Mouse (Mus musculus): Measurements from ENCODE around the gene Igsf10. TPM values are rescaled to one million over a fixed set of nuclear protein-coding genes. Genes with fewer than 3 reads are reported as not detected.
A peak's percentile ranks its signal among the peaks of the same experiment; 100 is the strongest.
"Not testable (repeated sequence)": the region's sequence is repeated elsewhere in the genome, so short reads cannot be mapped to it uniquely, and the experiment has no call there.

Gene Igsf10
- polyA plus RNA-seq (2015; fragmentation: Nextera tagmentation; extraction: Ambion mirVana), result 0.38 and 0.41 TPM in 2 replicates

DNA sequence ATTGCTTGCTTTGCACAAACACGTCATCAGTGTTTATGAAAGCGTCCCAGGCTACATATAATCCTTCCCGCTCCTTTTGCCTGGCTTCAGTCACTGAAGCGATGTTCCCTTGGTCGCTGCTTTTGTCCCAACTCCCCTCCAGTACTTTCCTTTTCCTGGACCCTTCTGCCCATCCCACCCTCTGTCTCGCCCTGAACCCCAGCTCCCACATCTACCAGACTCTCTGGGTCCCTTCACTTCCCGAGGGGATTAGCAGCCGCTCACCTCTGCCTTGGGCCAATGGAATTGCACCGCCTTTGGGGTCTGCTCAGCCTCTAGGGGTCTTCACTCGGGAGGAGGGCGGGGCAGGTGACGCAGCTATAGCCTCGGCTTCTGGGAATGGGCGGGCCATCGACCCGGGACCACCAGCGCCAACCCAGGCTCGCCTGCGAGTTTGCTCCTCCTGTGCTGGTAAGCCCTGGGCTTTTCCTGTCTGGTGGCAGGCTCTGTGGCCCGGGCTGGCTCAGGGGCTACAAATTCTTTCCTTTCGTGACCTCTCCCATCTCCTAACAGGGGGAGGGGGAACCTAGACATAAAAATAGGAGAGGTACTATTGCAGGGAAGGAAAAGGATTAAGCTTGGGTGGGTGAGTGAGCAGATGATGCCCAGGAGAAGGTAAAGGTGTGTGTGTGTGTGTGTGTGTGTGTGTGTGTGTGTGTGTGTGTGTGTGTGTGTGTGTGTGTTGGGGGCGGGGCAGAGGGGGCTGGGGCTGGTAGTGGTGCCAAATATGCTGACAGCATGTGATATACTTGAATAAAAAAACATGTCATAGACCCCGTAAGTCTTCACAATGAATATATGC is at the start of gene Igsf10:
Gene Igsf10, minus strand, starts transcription at position 330 of the 841 bp plus-strand sequence.
- no peaks in the 10 kb centered on the region for H3K9me3 ChIP-seq (replicated peaks)
- peak; percentile 3 for DNase-seq
- no peaks in the 10 kb centered on the region for H3K36me3 ChIP-seq
- WGBS (ENCODE audit: insufficient replicate concordance), result 3% methylated on average over 22 of the region's 23 CpGs
- H3K4me3 ChIP-seq (replicated peaks), result peak within 1 kb of the TSS; percentile 57
- H3K9ac ChIP-seq, result peak within 1 kb of the TSS; percentile 49; the same call in 1 of the 2 replicates
- no peaks in the 10 kb centered on the region for H3K27me3 ChIP-seq
- H3K4me1 ChIP-seq (replicated peaks), result no peaks in the 10 kb centered on the region
- H3K27ac ChIP-seq, result no peak within 1 kb of the TSS
- peak; percentile 48; the same call in 1 of the 2 replicates for ATAC-seq (ENCODE audit: low read depth)
- peak within 1 kb of the TSS; percentile 69 for H3K4me2 ChIP-seq

GRCm38 (mm10) chr3:59385553-59385952 is 41.4 kb upstream of the Igsf10 start:
- Histone ChIP-seq H3K9me3 (replicated peaks) (no peaks in the 10 kb centered on the region), H3K4me2 (no peak overlapping the region), H3K27ac (no peak overlapping the region), H3K9ac (no peak overlapping the region), H3K4me3 (replicated peaks) (no peak overlapping the region), H3K36me3 (no peaks in the 10 kb centered on the region), H3K4me1 (replicated peaks) (no peaks in the 10 kb centered on the region), H3K27me3 (no peaks in the 10 kb centered on the region)
- 48% methylated on average over 1 of the region's 1 CpGs for WGBS (ENCODE audit: insufficient replicate concordance)
- ATAC-seq (ENCODE audit: low read depth), result no peak
- DNase-seq, result no peak

DNA sequence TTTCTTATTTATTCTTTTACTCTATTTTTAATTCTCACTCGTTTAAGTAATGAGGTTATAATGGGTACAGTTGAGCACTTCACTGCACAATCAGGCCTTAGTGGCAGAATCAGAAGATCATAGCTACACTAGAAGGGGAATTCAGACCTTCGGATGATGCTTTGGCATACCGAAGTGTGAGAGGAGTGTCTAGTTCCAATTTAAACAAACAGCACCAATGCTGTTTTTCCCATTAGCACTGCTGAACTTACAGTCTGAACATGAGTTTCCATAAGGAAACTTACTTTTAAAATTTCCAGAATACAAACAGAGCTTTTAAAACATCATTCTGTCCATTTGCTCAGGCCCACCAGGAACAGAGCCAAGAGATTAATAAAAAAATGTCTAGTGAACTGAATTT is 40.8 kb upstream of the Igsf10 start:
- no peak overlapping the region for H3K9ac ChIP-seq
- H3K4me2 ChIP-seq, result no peak overlapping the region
- no peak overlapping the region for H3K27ac ChIP-seq
- no peaks in the 10 kb centered on the region for H3K27me3 ChIP-seq
- no peaks in the 10 kb centered on the region for H3K9me3 ChIP-seq (replicated peaks)
- ATAC-seq (ENCODE audit: low read depth) (no peak), DNase-seq (no peak)
- no peak overlapping the region for H3K4me3 ChIP-seq (replicated peaks)
- H3K4me1 ChIP-seq (replicated peaks), result no peaks in the 10 kb centered on the region
- 79% methylated on average over 3 of the region's 3 CpGs for WGBS (ENCODE audit: insufficient replicate concordance)
- H3K36me3 ChIP-seq, result no peaks in the 10 kb centered on the region

DNA sequence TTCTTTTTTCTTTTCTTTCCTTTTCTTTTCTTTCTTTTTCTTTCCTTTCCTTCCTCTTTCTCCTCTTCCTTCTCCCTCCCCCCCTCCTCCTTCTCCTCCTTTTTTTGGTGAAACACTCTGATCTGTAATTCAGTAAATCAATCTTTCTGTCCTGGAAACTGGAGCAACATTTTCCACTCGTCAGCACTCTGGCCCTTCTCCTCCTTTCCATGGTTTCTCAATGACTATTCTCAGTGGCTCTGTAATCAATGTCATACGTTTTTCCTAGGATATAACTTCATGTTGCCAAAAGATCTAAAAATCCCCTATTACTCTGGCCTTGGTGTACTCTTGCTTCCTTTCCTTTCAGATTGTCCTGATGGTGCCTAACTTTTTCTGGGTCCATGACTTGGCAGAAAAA is 40.1 kb upstream of the Igsf10 start:
- no peak overlapping the region for H3K4me3 ChIP-seq (replicated peaks)
- H3K27ac ChIP-seq, result no peak overlapping the region
- no peaks in the 10 kb centered on the region for H3K36me3 ChIP-seq
- H3K9me3 ChIP-seq (replicated peaks), result no peaks in the 10 kb centered on the region
- no peak for DNase-seq
- WGBS (ENCODE audit: insufficient replicate concordance), result 42% methylated on average over 2 of the region's 2 CpGs
- no peaks in the 10 kb centered on the region for H3K4me1 ChIP-seq (replicated peaks)
- H3K9ac ChIP-seq, result no peak overlapping the region
- H3K27me3 ChIP-seq, result no peaks in the 10 kb centered on the region
- no peak for ATAC-seq (ENCODE audit: low read depth)
- no peak overlapping the region for H3K4me2 ChIP-seq

GRCm38 (mm10) chr3:59378791-59379190 is 34.6 kb upstream of the Igsf10 start:
- H3K4me2 ChIP-seq; ATAC-seq (ENCODE audit: low read depth); DNase-seq; H3K36me3 ChIP-seq; H3K4me1 ChIP-seq (replicated peaks); H3K9me3 ChIP-seq (replicated peaks); H3K9ac ChIP-seq; H3K4me3 ChIP-seq (replicated peaks); H3K27ac ChIP-seq; H3K27me3 ChIP-seq: not testable (repeated sequence)
- 49% methylated on average over 1 of the region's 1 CpGs for WGBS (ENCODE audit: insufficient replicate concordance)

GRCm38 (mm10) chr3:59361895-59362294 is 17.7 kb upstream of the Igsf10 start:
- Histone ChIP-seq H3K27ac (no peak overlapping the region), H3K4me2 (no peak overlapping the region), H3K4me1 (replicated peaks) (no peaks in the 10 kb centered on the region), H3K9ac (no peak overlapping the region), H3K36me3 (no peaks in the 10 kb centered on the region), H3K9me3 (replicated peaks) (no peaks in the 10 kb centered on the region), H3K27me3 (no peaks in the 10 kb centered on the region), H3K4me3 (replicated peaks) (no peak overlapping the region)
- no peak for ATAC-seq (ENCODE audit: low read depth)
- DNase-seq, result no peak
- WGBS (ENCODE audit: insufficient replicate concordance), result 75% methylated on average over 1 of the region's 1 CpGs

DNA sequence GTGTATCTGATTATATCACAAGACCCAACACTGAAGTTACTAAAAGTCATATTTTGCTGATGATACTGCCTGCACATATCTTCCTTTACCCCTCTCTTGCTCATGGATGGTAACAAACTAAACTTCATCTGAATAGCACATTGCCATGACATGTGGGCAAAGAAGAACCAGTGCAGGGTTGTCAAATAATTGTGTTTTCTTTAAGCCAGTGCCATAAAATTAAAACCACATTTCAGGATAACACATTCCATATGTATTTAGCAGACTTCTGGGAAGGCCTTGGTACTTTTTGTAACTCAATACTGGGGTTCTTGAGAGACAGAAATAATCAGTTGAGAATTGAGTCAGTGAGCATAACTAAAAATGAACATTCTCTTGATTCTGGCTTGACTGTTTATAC is 15.9 kb upstream of the Igsf10 start:
- ATAC-seq (ENCODE audit: low read depth), result no peak

GRCm38 (mm10) chr3:59354156-59354555 is 10.0 kb upstream of the Igsf10 start:
- Histone ChIP-seq H3K36me3 (no peaks in the 10 kb centered on the region), H3K27me3 (no peaks in the 10 kb centered on the region), H3K4me3 (replicated peaks) (no peak overlapping the region), H3K9me3 (replicated peaks) (no peaks in the 10 kb centered on the region), H3K27ac (no peak overlapping the region), H3K4me1 (replicated peaks) (no peaks in the 10 kb centered on the region), H3K9ac (no peak overlapping the region), H3K4me2 (no peak overlapping the region)
- ATAC-seq (ENCODE audit: low read depth) (no peak), DNase-seq (no peak)
- 64% methylated on average over 3 of the region's 3 CpGs for WGBS (ENCODE audit: insufficient replicate concordance)

More for the DNA sequence above, 15.9 kb upstream of the Igsf10 start:
- Histone ChIP-seq H3K27ac (no peak overlapping the region), H3K9ac (no peak overlapping the region), H3K4me3 (replicated peaks) (no peak overlapping the region), H3K4me2 (no peak overlapping the region), H3K36me3 (no peaks in the 10 kb centered on the region), H3K9me3 (replicated peaks) (no peaks in the 10 kb centered on the region), H3K4me1 (replicated peaks) (no peaks in the 10 kb centered on the region), H3K27me3 (no peaks in the 10 kb centered on the region)
- no peak for DNase-seq

DNA sequence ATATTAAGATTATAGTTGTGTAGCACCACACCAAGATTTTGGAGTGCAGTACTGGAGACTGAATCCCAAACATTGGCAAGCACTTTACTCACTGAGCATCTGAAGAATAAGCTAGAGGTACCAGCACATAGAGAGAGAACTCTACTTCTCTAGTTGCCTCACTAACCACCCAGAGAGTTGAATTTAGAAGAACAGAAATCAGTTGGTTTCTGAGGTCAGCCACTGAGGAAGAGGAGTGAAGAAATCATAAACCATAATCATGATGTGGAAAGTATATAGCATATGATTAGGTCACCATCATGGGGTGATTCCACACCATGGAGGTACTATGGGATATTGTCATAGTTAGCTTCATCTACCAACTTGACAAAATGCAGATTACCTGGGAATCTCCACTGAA is 7.6 kb upstream of the Igsf10 start:
- H3K27ac ChIP-seq, result no peak overlapping the region
- H3K4me3 ChIP-seq (replicated peaks), result no peak overlapping the region
- ATAC-seq (ENCODE audit: low read depth), result no peak
- H3K36me3 ChIP-seq, result no peaks in the 10 kb centered on the region
- no peaks in the 10 kb centered on the region for H3K4me1 ChIP-seq (replicated peaks)
- H3K4me2 ChIP-seq, result no peak overlapping the region
- no peak overlapping the region for H3K9ac ChIP-seq
- H3K9me3 ChIP-seq (replicated peaks), result no peaks in the 10 kb centered on the region
- DNase-seq, result no peak
- no peaks in the 10 kb centered on the region for H3K27me3 ChIP-seq

GRCm38 (mm10) chr3:59343026-59343425 is 1.2 kb downstream of the Igsf10 start:
- no peak overlapping the region for H3K4me3 ChIP-seq (replicated peaks)
- no peak overlapping the region; the same call in 1 of the 2 replicates for H3K4me2 ChIP-seq
- no peaks in the 10 kb centered on the region for H3K27me3 ChIP-seq
- no peaks in the 10 kb centered on the region for H3K9me3 ChIP-seq (replicated peaks)
- 53% methylated on average over 4 of the region's 4 CpGs for WGBS (ENCODE audit: insufficient replicate concordance)
- no peak for ATAC-seq (ENCODE audit: low read depth)
- no peak overlapping the region for H3K9ac ChIP-seq
- no peaks in the 10 kb centered on the region for H3K36me3 ChIP-seq
- no peaks in the 10 kb centered on the region for H3K4me1 ChIP-seq (replicated peaks)
- no peak for DNase-seq
- H3K27ac ChIP-seq, result no peak overlapping the region

DNA sequence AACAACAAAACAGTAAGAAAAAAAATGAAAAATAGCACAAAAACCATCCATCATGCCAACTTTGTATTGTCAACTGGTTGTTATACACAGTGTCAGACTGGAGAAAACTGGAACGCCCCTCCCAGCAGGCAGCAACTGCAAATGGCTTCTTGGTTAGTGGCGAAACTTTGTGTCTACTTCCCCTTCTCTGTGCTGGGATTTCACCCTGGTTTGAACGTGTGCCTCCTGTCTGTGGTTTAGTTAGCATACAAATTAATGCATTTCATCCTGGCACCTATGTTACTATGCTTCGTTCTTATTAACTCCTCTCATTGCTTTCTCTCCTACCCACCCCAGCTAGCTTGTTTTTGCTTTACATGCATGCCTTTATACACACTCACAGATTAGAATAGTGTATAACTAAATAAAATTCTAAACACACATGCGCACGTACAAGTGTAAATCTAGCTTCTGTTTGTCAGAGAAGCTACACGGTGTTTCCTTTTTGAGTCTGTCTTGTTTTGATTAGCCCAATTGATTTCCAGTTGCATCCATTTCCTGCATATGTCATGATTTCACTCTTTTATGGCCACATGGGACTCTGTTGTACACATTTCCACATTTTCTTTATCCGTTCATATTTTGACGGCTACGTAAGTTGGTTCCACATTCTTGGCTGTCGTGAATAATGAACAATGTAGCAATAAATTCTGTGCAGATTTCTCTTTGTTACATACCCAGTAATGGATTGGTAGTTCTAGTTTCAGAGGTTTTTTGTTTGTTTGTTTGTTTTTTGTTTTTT is 2.4 kb downstream of the Igsf10 start:
- no peaks in the 10 kb centered on the region for H3K9me3 ChIP-seq (replicated peaks)
- no peaks in the 10 kb centered on the region for H3K4me1 ChIP-seq (replicated peaks)
- H3K4me2 ChIP-seq, result no peak overlapping the region
- H3K27ac ChIP-seq, result no peak overlapping the region
- H3K9ac ChIP-seq, result no peak overlapping the region
- no peaks in the 10 kb centered on the region for H3K36me3 ChIP-seq
- ATAC-seq (ENCODE audit: low read depth) (no peak), DNase-seq (no peak)
- WGBS (ENCODE audit: insufficient replicate concordance), result 49% methylated on average over 11 of the region's 11 CpGs
- H3K4me3 ChIP-seq (replicated peaks), result no peak overlapping the region
- H3K27me3 ChIP-seq, result no peaks in the 10 kb centered on the region
